Mouse (Mus musculus) gastrocnemius, postnatal 4 days (tissue): Measurements from ENCODE around the gene Prr36. TPM values are rescaled to one million over a fixed set of nuclear protein-coding genes. Genes with fewer than 3 reads are reported as not detected.

Source experiments
- DNase-seq, 2 experiments: peaks; one replicate each; pipeline ENCODE4 v3.0.0; 2021 to 2022; ENCODE audit warnings: low spot score in 2 of 2, mixed read lengths in 2 of 2
- total RNA-seq, 2 experiments: library from RNA; stranded (reverse); gene quantifications; 2 replicates each; pipeline ENCODE4 v1.2.3; 2021

The Prr36 gene
- total RNA-seq, 2 experiments from 2014 or later, result 0.13 to 0.27 TPM

- DNase-seq, result no peak
These were observed 11.8 kb downstream of the Prr36 start for GRCm38 (mm10) chr8:4205246-4206123.

DNA sequence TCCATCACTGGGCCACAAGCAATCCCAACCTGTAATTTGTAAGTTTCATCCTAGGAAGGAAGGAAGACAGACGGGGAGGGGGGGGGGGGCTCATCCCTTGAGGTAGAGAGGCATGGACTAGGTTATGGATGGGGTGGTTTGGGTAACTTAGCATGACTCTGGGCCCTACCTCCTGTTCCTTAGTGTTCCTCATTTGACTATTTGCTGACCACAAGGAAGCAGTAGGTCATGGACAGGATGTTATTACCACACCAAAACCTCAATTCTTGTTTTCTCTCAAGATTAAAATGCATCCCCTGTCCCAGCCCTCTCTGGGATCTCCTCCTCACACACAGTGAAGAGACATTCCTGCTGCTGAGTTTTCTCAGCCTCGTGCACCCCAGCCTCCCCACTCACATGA lies 15.9 kb downstream of the Prr36 start:
- no peak for DNase-seq

- DNase-seq, result no peak
These were observed 23.7 kb downstream of the Prr36 start for GRCm38 (mm10) chr8:4193588-4193894.

GRCm38 (mm10) chr8:4192807-4193587 lies 24.3 kb downstream of the Prr36 start:
- peak; percentile 75 to 83 for DNase-seq

DNA sequence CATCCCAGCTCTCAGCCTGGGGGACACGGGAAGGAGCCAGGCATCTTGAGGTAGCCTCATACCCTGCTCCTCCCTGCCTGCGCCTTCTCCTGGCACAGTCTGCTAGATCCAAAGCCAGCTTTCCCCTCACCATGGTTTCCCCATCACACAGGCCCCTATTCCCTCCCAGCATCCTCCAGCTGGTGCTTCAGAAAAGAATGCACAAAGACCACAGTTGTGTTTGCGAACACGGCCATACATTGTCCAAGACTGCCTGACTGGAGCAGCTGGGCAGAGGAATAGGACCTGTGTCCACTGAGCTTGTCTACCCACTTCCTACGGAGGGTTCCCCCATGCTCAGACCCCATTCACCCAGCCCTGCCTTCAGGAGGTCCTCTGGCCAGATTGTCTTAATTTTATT lies 25.0 kb downstream of the Prr36 start:
- no peak for DNase-seq

DNA sequence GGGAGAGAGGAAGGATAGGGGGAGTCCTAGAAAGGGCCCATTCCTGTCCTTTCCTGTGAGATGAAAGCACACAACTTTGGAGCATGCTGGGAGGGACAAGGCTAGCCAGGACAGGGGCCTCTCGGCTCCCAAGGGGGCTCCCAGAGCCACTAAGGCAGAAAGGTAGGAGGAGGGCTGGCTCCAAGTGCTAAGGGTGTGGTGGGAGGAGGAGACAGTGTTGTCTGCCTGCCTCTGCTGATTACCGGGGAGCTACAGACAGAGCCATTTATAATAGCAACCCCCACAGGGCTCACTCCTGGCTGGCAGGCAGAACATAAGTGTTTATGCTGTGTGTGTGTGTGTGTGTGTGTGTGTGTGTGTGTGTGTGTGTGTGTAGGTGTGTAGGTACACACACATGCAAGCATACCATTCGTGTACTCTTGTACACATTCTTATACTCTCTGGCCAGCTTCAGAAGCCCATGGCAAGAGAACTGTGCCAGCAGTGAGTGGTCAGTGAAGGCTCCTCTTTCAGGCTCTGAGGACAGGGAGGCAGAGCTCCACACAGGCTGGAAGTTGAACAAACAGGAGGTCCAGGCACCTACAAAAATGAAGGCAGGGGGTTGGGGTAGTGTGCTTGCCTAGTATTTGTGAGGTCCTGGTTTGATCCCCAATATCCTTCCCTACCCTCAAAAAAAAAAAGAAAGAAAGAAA lies 28.1 kb downstream of the Prr36 start:
- DNase-seq, result no peak

DNA sequence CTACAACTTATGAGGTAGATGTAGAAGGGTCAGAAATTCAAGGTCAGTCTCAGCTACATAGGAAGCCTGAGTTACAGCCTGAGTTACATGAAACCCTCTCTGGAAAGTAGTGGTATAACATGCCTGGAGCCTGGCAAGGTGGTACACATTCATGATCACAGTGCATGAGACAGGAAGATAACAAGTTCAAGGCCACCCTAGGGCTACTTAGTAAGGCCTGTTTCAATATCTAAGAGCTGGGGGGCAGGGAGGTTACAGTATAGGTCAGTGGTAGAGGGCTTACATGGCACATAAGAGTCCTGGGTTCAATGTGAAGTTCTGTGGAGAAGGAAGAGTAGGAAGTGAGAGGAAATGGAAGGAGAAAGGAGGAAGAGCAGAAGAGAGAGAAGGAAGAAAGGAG lies 28.7 kb downstream of the Prr36 start:
- DNase-seq, result no peak

DNA sequence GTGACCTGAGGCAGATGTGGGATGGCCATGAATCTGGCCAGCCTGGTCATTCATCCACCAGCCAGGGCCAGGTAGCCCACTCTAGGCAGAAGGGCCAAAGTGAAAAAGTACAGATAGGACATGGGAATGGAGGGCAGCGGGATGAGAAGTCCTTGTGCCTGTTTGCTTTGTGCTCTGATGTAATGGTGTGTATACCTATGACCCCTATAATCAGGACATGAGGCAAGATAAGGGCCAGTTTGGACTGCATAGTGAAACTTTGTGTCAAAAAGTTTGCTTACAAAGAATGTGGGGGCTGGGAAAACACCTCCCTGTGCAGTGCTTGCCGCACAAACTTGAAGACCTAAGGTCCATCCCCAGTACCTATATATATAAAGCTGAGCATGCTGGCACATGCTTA lies 31.1 kb downstream of the Prr36 start:
- no peak for DNase-seq

- no peak for DNase-seq
These were observed 33.9 kb downstream of the Prr36 start for GRCm38 (mm10) chr8:4183409-4183808.

DNA sequence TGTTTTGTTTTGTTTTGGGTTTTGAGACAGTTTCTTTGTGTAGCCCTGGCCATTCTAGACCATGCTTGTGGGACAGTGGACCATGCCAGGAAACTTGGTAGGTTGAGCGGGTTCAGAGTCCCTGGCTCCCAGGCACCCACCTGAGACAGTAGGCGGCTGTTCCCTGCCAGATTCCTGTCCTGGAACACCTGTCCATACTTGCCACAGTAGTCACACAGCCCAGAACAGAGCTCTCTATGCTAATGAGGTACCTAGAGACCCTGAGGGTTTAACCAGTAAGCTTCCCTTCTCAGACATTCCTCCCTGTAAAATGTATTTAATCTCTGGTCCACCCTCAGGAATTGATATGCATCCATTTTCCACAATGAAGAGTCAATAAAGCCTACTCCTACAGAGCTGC lies 43.2 kb downstream of the Prr36 start:
- DNase-seq, result no peak

GRCm38 (mm10) chr8:4172486-4172885 lies 44.8 kb downstream of the Prr36 start:
- no peak for DNase-seq

- DNase-seq, result no peak
These were observed 49.3 kb downstream of the Prr36 start for GRCm38 (mm10) chr8:4167918-4168317.

GRCm38 (mm10) chr8:4166881-4167525 lies 50.3 kb downstream of the Prr36 start:
- DNase-seq, result no peak

GRCm38 (mm10) chr8:4165852-4166751 lies 51.2 kb downstream of the Prr36 start, which contains the start of gene Evi5l:
Evi5l (plus strand) TSS chr8:4166567.
- peak; percentile 90 to 98 for DNase-seq

DNA sequence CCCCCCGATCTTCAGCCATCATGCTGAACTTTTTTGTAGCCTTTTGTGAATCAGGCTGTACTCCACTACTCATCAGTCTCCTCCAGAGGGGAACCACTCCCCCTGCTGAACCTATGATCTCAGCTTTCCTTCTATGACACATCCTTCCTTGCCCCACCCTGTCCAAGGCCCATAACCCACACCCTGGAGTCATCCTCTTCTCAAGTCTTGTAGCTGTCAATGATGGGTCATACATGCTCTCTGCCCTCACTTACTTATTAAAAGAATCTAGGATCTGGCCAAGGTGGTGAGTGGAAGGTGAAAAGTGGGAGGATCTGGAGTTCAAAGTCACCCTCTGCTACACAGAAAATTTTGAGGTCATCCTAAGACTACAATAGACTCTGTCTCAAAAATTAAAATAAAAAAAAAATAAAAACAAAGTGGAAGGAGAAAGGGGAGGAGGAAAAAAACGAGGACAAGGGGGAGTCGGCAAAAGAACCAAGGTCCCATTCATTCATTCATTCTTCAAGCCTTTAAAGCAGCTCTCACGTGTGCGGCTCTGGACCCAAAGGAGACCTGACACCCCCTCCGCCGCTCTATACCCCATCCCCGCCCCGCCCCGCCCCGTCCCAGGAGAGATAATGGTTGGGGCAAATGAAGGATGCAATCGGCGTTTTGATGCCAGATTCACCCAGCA lies 51.9 kb downstream of the Prr36 start:
- no peak for DNase-seq

DNA sequence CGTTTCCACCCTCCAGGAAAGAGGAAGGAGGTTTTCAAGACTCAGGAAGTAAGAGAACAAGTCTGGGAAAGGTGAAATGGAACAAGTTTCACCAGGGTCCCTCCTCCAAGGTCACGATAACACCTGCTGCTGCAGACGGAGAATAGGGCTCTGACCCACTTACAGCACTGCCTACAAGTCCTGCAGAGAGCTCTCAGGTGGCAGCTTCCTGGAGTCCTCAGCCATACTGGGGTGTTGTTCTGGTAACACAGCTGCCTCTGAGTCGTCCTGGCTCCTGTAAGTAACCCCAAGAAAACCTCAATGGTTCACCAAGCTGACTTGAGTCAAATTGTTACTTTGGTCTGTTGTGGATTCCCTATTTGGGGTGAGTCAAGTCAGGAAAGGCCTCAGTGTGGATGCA lies 54.5 kb downstream of the Prr36 start:
- no peak for DNase-seq
